Mouse (Mus musculus) CH12.LX (cell line): Measurements from ENCODE around the gene Sp8. TPM values are rescaled to one million over a fixed set of nuclear protein-coding genes. Genes with fewer than 3 reads are reported as not detected.

Experiments used
- DNase-seq: peaks from one replicate; pipeline ENCODE4 v3.0.0-alpha.2; 2013; ENCODE audit errors: extremely low read depth
- H3K27ac ChIP-seq: 2 replicates; pipeline ENCODE4 v1.5.1; 2012; ENCODE audit warnings: low read depth, mild to moderate bottlenecking, control low read depth, moderate library complexity; ENCODE audit not compliant: insufficient read depth
- H3K27me3 ChIP-seq: replicated peaks from 2 replicates; pipeline ENCODE3; 2012; ENCODE audit warnings: inconsistent platforms
- H3K36me3 ChIP-seq, 2 experiments: replicated peaks in 1 of 2; 2 replicates each; pipeline versions ENCODE3 to v1.6.1; 2012; ENCODE audit warnings: inconsistent platforms in 1 of 2, low read length in 1 of 2, mild to moderate bottlenecking in 1 of 2, mixed read lengths in 1 of 2, moderate library complexity in 1 of 2; ENCODE audit not compliant: control insufficient read depth in 1 of 2, insufficient read depth in 1 of 2
- H3K4me1 ChIP-seq, 2 experiments: 2 replicates each; pipeline ENCODE4 v1.6.1; 2012; ENCODE audit warnings: inconsistent platforms in 1 of 2, moderate library complexity in 1 of 2; ENCODE audit not compliant: insufficient read depth in 2 of 2, control insufficient read depth in 1 of 2
- H3K4me2 ChIP-seq: 2 replicates; pipeline ENCODE4 v1.6.1; 2012; ENCODE audit warnings: low read depth, mild to moderate bottlenecking, control low read depth; ENCODE audit not compliant: poor library complexity, insufficient read depth, severe bottlenecking
- H3K4me3 ChIP-seq, 3 experiments: fragments of 150-350 bp in 1 of 3; sonication (generic) in 1 of 3; replicated peaks in 1 of 3; 2 replicates each; pipeline versions ENCODE3 to v1.5.1; 2011 to 2012; ENCODE audit warnings: low read depth in 2 of 3, low read length in 2 of 3, mild to moderate bottlenecking in 2 of 3, moderate library complexity in 2 of 3, control low read depth in 1 of 3, improper control_type of control experiment in 1 of 3, inconsistent platforms in 1 of 3, mixed read lengths in 1 of 3; ENCODE audit not compliant: poor library complexity in 1 of 3
- H3K79me2 ChIP-seq: replicated peaks from 2 replicates; pipeline ENCODE4 v1.6.1; 2012; ENCODE audit warnings: mild to moderate bottlenecking, moderate library complexity; ENCODE audit not compliant: control insufficient read depth, poor library complexity, insufficient read depth, severe bottlenecking; ENCODE audit errors: extremely low read depth
- H3K9ac ChIP-seq: 2 replicates; pipeline ENCODE4 v1.6.1; 2012; ENCODE audit warnings: low read depth, mild to moderate bottlenecking, control low read depth, moderate library complexity; ENCODE audit not compliant: insufficient read depth
- H3K9me3 ChIP-seq: replicated peaks from 2 replicates; pipeline ENCODE3; 2012; ENCODE audit warnings: low read length, inconsistent platforms, mixed read lengths
- BHLHE40 ChIP-seq: IDR thresholded peaks from 2 replicates; pipeline ENCODE4 v1.6.1; 2011; ENCODE audit warnings: mild to moderate bottlenecking, low read depth, low read length, improper control_type of control experiment
- CHD1 ChIP-seq: IDR thresholded peaks from 2 replicates; pipeline ENCODE4 v1.6.1; 2012; ENCODE audit warnings: low read depth, low read length, improper control_type of control experiment, inconsistent platforms
- CTCF ChIP-seq, 2 experiments: IDR thresholded peaks in 1 of 2; conservative IDR thresholded peaks in 1 of 2; 2 replicates each; pipeline ENCODE4 v1.5.1; 2011 to 2012; ENCODE audit warnings: low read depth in 2 of 2, low read length in 2 of 2, improper control_type of control experiment in 1 of 2, inconsistent platforms in 1 of 2, mild to moderate bottlenecking in 1 of 2, moderate library complexity in 1 of 2
- ELF1 ChIP-seq: IDR thresholded peaks from 2 replicates; pipeline ENCODE4 v1.6.1; 2014; ENCODE audit warnings: low read depth, mild to moderate bottlenecking, inconsistent platforms, low read length, improper control_type of control experiment
- EP300 ChIP-seq: IDR thresholded peaks from 2 replicates; pipeline ENCODE4 v1.6.1; 2011; ENCODE audit warnings: low read length, improper control_type of control experiment
- GABPA ChIP-seq: IDR thresholded peaks from 2 replicates; pipeline ENCODE4 v1.6.1; 2012; ENCODE audit warnings: low read depth, low read length, improper control_type of control experiment, inconsistent platforms; ENCODE audit not compliant: insufficient replicate concordance
- HCFC1 ChIP-seq: IDR thresholded peaks from 2 replicates; pipeline ENCODE4 v1.6.1; 2012; ENCODE audit warnings: low read depth, mild to moderate bottlenecking, inconsistent platforms, low read length, improper control_type of control experiment
- IRF4 ChIP-seq: IDR thresholded peaks from 2 replicates; pipeline ENCODE4 v1.6.1; 2014; ENCODE audit warnings: low read depth, mild to moderate bottlenecking, inconsistent platforms, low read length, improper control_type of control experiment
- JUN ChIP-seq: IDR thresholded peaks from 2 replicates; pipeline ENCODE4 v1.6.1; 2011; ENCODE audit warnings: low read depth, mild to moderate bottlenecking, low read length, improper control_type of control experiment, moderate library complexity; ENCODE audit not compliant: insufficient read depth
- JUND ChIP-seq: conservative IDR thresholded peaks from 2 replicates; pipeline ENCODE4 v1.6.1; 2011; ENCODE audit warnings: low read depth, low read length, improper control_type of control experiment
- KAT2A ChIP-seq: IDR thresholded peaks from 2 replicates; pipeline ENCODE4 v1.6.1; 2012; ENCODE audit warnings: low read length, improper control_type of control experiment, inconsistent platforms; ENCODE audit not compliant: insufficient replicate concordance
- MAFK ChIP-seq: IDR thresholded peaks from 2 replicates; pipeline ENCODE4 v1.6.1; 2011; ENCODE audit warnings: low read length, improper control_type of control experiment; ENCODE audit not compliant: insufficient replicate concordance
- MAX ChIP-seq: IDR thresholded peaks from 2 replicates; pipeline ENCODE4 v1.6.1; 2011; ENCODE audit warnings: low read length, improper control_type of control experiment
- MAZ ChIP-seq: IDR thresholded peaks from 2 replicates; pipeline ENCODE4 v1.6.1; 2012; ENCODE audit warnings: low read depth, mild to moderate bottlenecking, inconsistent platforms, low read length, improper control_type of control experiment, moderate library complexity
- MXI1 ChIP-seq: IDR thresholded peaks from 2 replicates; pipeline ENCODE4 v1.6.1; 2011; ENCODE audit warnings: mild to moderate bottlenecking, low read depth, low read length, improper control_type of control experiment
- MYC ChIP-seq: IDR thresholded peaks from 2 replicates; pipeline ENCODE4 v1.6.1; 2011; ENCODE audit warnings: low read depth, mild to moderate bottlenecking, improper control_type of control experiment, low read length
- NRF1 ChIP-seq: IDR thresholded peaks from 2 replicates; pipeline ENCODE4 v1.6.1; 2014; ENCODE audit warnings: low read depth, mild to moderate bottlenecking, inconsistent platforms, low read length, improper control_type of control experiment, moderate library complexity
- POLR2A ChIP-seq: IDR thresholded peaks from 2 replicates; pipeline ENCODE4 v1.6.1; 2011; ENCODE audit warnings: low read depth, mild to moderate bottlenecking, improper control_type of control experiment, low read length
- POLR2AphosphoS2 ChIP-seq: IDR thresholded peaks from 2 replicates; pipeline ENCODE4 v1.6.1; 2011; ENCODE audit warnings: low read depth, low read length, improper control_type of control experiment
- SMC3 ChIP-seq: IDR thresholded peaks from 2 replicates; pipeline ENCODE4 v1.6.1; 2011; ENCODE audit warnings: low read depth, low read length, improper control_type of control experiment
- TCF12 ChIP-seq: IDR thresholded peaks from 2 replicates; pipeline ENCODE4 v1.6.1; 2014; ENCODE audit warnings: low read depth, mild to moderate bottlenecking, inconsistent platforms, low read length, improper control_type of control experiment
- UBTF ChIP-seq: IDR thresholded peaks from 2 replicates; pipeline ENCODE4 v1.6.1; 2012; ENCODE audit warnings: low read depth, mild to moderate bottlenecking, inconsistent platforms, low read length, improper control_type of control experiment, moderate library complexity
- USF2 ChIP-seq: conservative IDR thresholded peaks from 2 replicates; pipeline ENCODE4 v1.6.1; 2011; ENCODE audit warnings: low read depth, low read length, improper control_type of control experiment
- dilution Hi-C: fragments of 300-500 bp; cut with MboI; formaldehyde crosslinking; loops from 2 replicates; pipeline ENCODE4 v1.14.3; 2020; ENCODE audit warnings: low sequenced_read_pairs; ENCODE audit not compliant: extremely low pct_unique_long_range_greater_than_20kb, extremely low pct_ligation_motif_present
- in situ Hi-C: fragments of 300-500 bp; cut with MboI; formaldehyde crosslinking; loops from 3 replicates; pipeline ENCODE4 v1.14.3; 2019; ENCODE audit warnings: low sequenced_read_pairs, low pct_ligation_motif_present, low pct_unique_long_range_greater_than_20kb, mixed read lengths
- polyA plus RNA-seq: library from polyadenylated mRNA; unstranded; fragments of >175 nt; gene quantifications from 2 replicates; pipeline ENCODE4 v1.2.1, GENCODE M21; 2012; ENCODE audit warnings: low read depth; ENCODE audit not compliant: insufficient read length
- total RNA-seq, 2 experiments: library from RNA; depleted of rRNA; stranded (reverse); fragments of 300-350 nt in 1 of 2; fragments of >200 nt in 1 of 2; gene quantifications; 2 replicates each; pipeline ENCODE4 v1.2.3; 2012 to 2014

Sp8 gene
- total and polyA plus RNA-seq, 3 experiments = not detected

- H3K4me1 ChIP-seq = no peaks in the 10 kb centered on the region
- dilution Hi-C loops = no loop called here
These were observed 2.0 kb upstream of the Sp8 start for GRCm38 (mm10) chr12:118844111-118844510.

GRCm38 (mm10) chr12:118844841-118845240 is 1.3 kb upstream of the Sp8 start:
- H3K9me3 ChIP-seq = peaks cover 19% of the 10 kb centered on the region
- dilution Hi-C loops = no loop called here
- H3K4me1 ChIP-seq = no peaks in the 10 kb centered on the region
- no peak for DNase-seq
- TF ChIP-seq CTCF (conservative IDR thresholded peaks at IDR 0.05 in 1 of 2, IDR thresholded peaks at IDR 0.05 in 1 of 2; ENCODE audit: low read depth in 2 of 2, low read length in 2 of 2) = no peak
- TF ChIP-seq POLR2AphosphoS2 = no peak
- TF ChIP-seq MAFK = no peak
- TF ChIP-seq JUND = no peak
- TF ChIP-seq MAZ = no peak
- TF ChIP-seq TCF12 = no peak
- TF ChIP-seq JUN = no peak
- no peak for TF ChIP-seq SMC3
- TF ChIP-seq USF2 = no peak
- no peak for TF ChIP-seq HCFC1
- no peak for TF ChIP-seq MAX
- TF ChIP-seq ELF1 = no peak
- no peak for TF ChIP-seq IRF4
- in situ Hi-C loops = no loop called here
- no peak overlapping the region for H3K4me2 ChIP-seq
- H3K4me3 ChIP-seq = no peak overlapping the region
- no peaks in the 10 kb centered on the region for H3K27me3 ChIP-seq
- H3K36me3 ChIP-seq = no peaks in the 10 kb centered on the region
- no peak overlapping the region for H3K27ac ChIP-seq
- H3K9ac ChIP-seq = no peak overlapping the region
- H3K79me2 ChIP-seq = no peaks in the 10 kb centered on the region

More at GRCm38 (mm10) chr12:118844111-118844510, 2.0 kb upstream of the Sp8 start:
- no peak for DNase-seq
- Histone ChIP-seq H3K4me3 (no peak overlapping the region), H3K9ac (no peak overlapping the region), H3K36me3 (no peaks in the 10 kb centered on the region), H3K9me3 (peaks cover 13% of the 10 kb centered on the region), H3K4me2 (no peak overlapping the region), H3K79me2 (no peaks in the 10 kb centered on the region), H3K27me3 (no peaks in the 10 kb centered on the region), H3K27ac (no peak overlapping the region)
- in situ Hi-C loops = no loop called here
- no peak for TF ChIP-seq CHD1
- TF ChIP-seq POLR2A = no peak
- TF ChIP-seq MYC = no peak
- TF ChIP-seq MAZ = no peak
- no peak for TF ChIP-seq GABPA
- TF ChIP-seq NRF1 = no peak
- TF ChIP-seq MXI1 = no peak
- TF ChIP-seq BHLHE40 = no peak
- no peak for TF ChIP-seq CTCF (conservative IDR thresholded peaks at IDR 0.05 in 1 of 2, IDR thresholded peaks at IDR 0.05 in 1 of 2; ENCODE audit: low read depth in 2 of 2, low read length in 2 of 2)
- TF ChIP-seq EP300 = no peak
- TF ChIP-seq KAT2A = no peak
- TF ChIP-seq UBTF = no peak
- no peak for TF ChIP-seq TCF12
